Mouse (Mus musculus) heart, adult 2 months (tissue): Measurements from ENCODE around the gene Gm20388.

Experiments used
- CTCF ChIP-seq: fragments of 200-600 bp; IDR thresholded peaks from 2 replicates; pipeline ENCODE4 v1.8.1; 2022; ENCODE audit warnings: antibody characterized with exemption, mild to moderate bottlenecking, moderate library complexity
- EP300 ChIP-seq: fragments of 200-500 bp; IDR thresholded peaks from 2 replicates; pipeline ENCODE4 v1.6.1; 2011; ENCODE audit warnings: low read depth, low read length, control low read depth; ENCODE audit not compliant: insufficient read depth

DNA sequence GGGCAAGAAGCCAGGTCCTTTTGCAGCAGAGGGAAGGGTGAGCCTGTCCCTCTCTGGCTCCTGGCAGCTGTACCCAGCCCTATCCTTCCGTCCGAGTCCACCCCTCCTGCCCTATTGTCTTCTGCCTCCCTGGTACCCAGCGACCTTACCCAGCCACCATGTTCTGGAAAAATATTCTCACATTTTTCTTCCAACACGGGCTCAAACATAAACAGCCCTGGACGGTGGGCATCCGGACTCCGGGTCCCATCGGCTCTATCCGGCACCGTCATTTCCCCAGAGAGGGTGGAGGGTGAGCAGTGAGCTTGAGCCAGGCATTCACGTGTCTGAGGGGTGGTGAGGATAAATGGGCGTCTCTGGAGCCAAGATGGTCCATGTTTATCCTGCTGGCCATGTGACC, 920.0 kb downstream of the Gm20388 start:
- TF ChIP-seq CTCF (no peak), EP300 (no peak)
